Mouse (Mus musculus) liver, embryonic 11.5 days (tissue): ENCODE measurements around the gene Ptprg. TPM values are rescaled to one million over a fixed set of nuclear protein-coding genes. Genes with fewer than 3 reads are reported as not detected.

ENCODE experiments used
- ATAC-seq: fragments of 200-750 bp; cut with Nextera tagmentation; replicated peaks from 2 replicates; pipeline ENCODE4 v1.8.0; 2017; ENCODE audit warnings: moderate number of reproducible peaks, mild to moderate bottlenecking, moderate TSS enrichment, moderate library complexity; ENCODE audit not compliant: low FRiP score
- DNase-seq: peaks from one replicate; pipeline ENCODE4 v3.0.0-alpha.2; 2017; ENCODE audit warnings: low spot score
- H3K27ac ChIP-seq: fragments of 300-500 bp; sonication (generic); 2 replicates; pipeline ENCODE4 v1.5.1; 2014; ENCODE audit warnings: mild to moderate bottlenecking, low read depth, low read length, control low read depth
- H3K27me3 ChIP-seq: fragments of 300-500 bp; sonication (generic); replicated peaks from 2 replicates; pipeline ENCODE4 v1.6.1; 2014; ENCODE audit warnings: low read length, mixed read lengths; ENCODE audit not compliant: control insufficient read depth, insufficient read depth
- H3K36me3 ChIP-seq: fragments of 300-500 bp; sonication (generic); 2 replicates; pipeline ENCODE4 v1.6.1; 2014; ENCODE audit warnings: mild to moderate bottlenecking, low read length, moderate library complexity, mixed read lengths; ENCODE audit not compliant: control insufficient read depth, insufficient read depth
- H3K4me1 ChIP-seq: fragments of 300-500 bp; sonication (generic); replicated peaks from 2 replicates; pipeline ENCODE4 v1.6.1; 2014; ENCODE audit warnings: low read length, mixed read lengths; ENCODE audit not compliant: control insufficient read depth, insufficient read depth
- H3K4me2 ChIP-seq: fragments of 300-500 bp; sonication (generic); 2 replicates; pipeline ENCODE4 v1.6.1; 2014; ENCODE audit warnings: mild to moderate bottlenecking, control low read depth, moderate library complexity
- H3K4me3 ChIP-seq: fragments of 300-500 bp; sonication (generic); 2 replicates; pipeline ENCODE4 v1.5.1; 2014; ENCODE audit warnings: low read depth, low read length, control low read depth
- H3K9ac ChIP-seq: fragments of 300-500 bp; sonication (generic); 2 replicates; pipeline ENCODE4 v1.6.1; 2014; ENCODE audit warnings: low read depth, low read length, control low read depth
- H3K9me3 ChIP-seq: fragments of 300-500 bp; sonication (generic); 2 replicates; pipeline ENCODE4 v1.6.1; 2016; ENCODE audit warnings: low read length, inconsistent platforms, mixed read lengths; ENCODE audit not compliant: control insufficient read depth
- WGBS: fragments of 180-500 bp; shearing (Covaris S2); extraction: QIAGEN DNeasy Blood & Tissue Kit; methylation state at CpG from one replicate; pipeline ENCODE4 v1.1.7; 2014; 5-methylcytosine and 5-hydroxymethylcytosine counted together
- polyA plus RNA-seq: library from polyadenylated mRNA; unstranded; fragments of >200 nt; fragmentation: Nextera tagmentation; extraction: Ambion mirVana; gene quantifications from 2 replicates; pipeline ENCODE4 v1.2.1, GENCODE M21; 2014

The Ptprg gene
- polyA plus RNA-seq, 1 experiment from 2014 or later: 8.6 TPM

DNA sequence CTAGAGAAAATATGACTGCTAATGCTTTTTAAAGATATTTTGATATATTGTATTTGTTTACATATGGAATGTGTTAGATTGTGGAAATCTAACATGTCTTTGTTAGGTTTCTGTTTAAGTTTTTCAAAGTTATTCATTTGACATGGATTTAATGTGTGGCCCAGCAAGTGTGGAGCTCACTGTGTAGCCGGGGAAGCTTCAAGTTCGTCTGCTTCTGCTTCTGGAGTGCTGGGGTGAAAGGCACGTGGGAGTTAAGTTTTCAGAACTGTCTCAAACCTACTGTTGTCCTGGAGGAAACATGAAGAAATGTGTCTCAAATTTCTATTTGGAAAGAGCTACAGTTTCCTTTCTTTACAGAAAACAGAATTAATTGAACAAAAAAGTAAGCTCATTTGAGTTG is 311.5 kb downstream of the Ptprg start:
- Histone ChIP-seq H3K4me3 (no peak overlapping the region), H3K27me3 (no peaks in the 10 kb centered on the region), H3K36me3 (no peaks in the 10 kb centered on the region), H3K4me2 (no peak overlapping the region), H3K9me3 (no peaks in the 10 kb centered on the region), H3K9ac (no peak overlapping the region), H3K27ac (no peak overlapping the region), H3K4me1 (no peaks in the 10 kb centered on the region)
- WGBS: 71% methylated on average over 3 of the region's 3 CpGs
- ATAC-seq (no peak), DNase-seq (no peak)

DNA sequence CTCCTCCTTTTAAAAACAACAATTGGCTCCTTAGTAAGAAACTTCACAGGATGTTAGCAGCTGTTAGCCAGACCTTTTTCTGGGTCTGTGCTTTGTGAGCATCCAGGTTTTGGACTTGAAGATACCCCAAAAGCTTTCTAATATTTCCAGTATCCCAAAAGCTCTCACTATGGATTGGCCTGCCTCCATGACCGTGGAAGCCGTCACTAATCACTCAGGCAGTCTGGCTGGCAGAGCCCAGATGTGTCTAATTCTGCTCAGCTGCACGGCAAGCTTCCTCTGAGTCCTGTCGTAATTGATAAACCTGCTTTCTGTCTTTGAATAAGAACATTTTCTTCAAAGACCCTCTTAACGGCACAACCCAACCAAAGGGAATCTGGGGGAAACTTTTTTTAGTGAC is 312.0 kb downstream of the Ptprg start:
- no peaks in the 10 kb centered on the region for H3K36me3 ChIP-seq
- DNase-seq: no peak
- no peak overlapping the region for H3K4me3 ChIP-seq
- H3K9me3 ChIP-seq: no peaks in the 10 kb centered on the region
- no peaks in the 10 kb centered on the region for H3K27me3 ChIP-seq
- no peaks in the 10 kb centered on the region for H3K4me1 ChIP-seq
- H3K9ac ChIP-seq: no peak overlapping the region
- no peak overlapping the region for H3K27ac ChIP-seq
- no peak overlapping the region for H3K4me2 ChIP-seq
- ATAC-seq: no peak
- 55% methylated on average over 5 of the region's 5 CpGs for WGBS

DNA sequence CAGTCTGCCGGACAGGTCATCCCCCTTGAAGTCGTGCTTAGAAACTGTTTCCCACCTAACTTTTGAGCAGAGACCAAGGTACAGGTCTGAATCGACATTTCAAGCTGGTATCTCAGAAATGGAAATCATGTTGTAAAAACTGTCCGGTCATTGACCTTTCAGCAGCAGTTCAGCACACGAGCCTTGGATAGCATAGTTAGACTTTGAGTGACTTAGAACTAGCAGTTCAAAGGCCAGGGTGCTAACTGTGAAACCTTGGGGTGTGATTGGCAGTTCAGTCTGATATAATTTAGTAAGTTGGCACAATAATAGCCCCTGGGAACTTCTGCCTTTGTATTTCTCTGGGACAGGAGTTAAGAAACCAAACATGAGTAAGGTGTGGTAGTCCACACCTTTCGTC is 312.5 kb downstream of the Ptprg start:
- no peak overlapping the region for H3K9ac ChIP-seq
- no peaks in the 10 kb centered on the region for H3K27me3 ChIP-seq
- WGBS: 72% methylated on average over 6 of the region's 6 CpGs
- H3K9me3 ChIP-seq: no peaks in the 10 kb centered on the region
- no peak overlapping the region for H3K4me3 ChIP-seq
- ATAC-seq: no peak
- no peaks in the 10 kb centered on the region for H3K36me3 ChIP-seq
- H3K27ac ChIP-seq: no peak overlapping the region
- no peaks in the 10 kb centered on the region for H3K4me1 ChIP-seq
- no peak overlapping the region for H3K4me2 ChIP-seq
- no peak for DNase-seq

DNA sequence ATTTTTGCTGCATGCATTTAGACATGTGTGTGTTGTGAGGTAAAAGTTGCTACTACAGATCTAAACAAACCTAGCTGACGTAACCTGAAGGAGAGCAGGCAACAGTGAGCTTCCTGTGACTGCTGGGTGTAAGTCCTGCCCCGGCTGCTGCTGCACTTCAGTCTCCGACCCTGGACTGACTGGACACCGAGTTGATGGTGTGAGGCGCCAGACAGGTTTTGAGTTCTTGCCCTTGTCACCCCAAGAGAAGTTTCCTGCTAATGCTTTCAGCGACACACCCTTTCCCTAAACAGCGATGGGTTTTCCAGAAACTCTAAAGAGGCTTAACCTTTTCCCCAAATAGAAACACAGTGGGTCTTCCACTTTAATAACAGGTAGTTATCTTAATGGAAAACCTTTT is 313.1 kb downstream of the Ptprg start:
- ATAC-seq (no peak), DNase-seq (no peak)
- Histone ChIP-seq H3K27ac (no peak overlapping the region), H3K9me3 (no peaks in the 10 kb centered on the region), H3K4me3 (no peak overlapping the region), H3K9ac (no peak overlapping the region), H3K4me1 (no peaks in the 10 kb centered on the region), H3K4me2 (no peak overlapping the region), H3K36me3 (no peaks in the 10 kb centered on the region), H3K27me3 (no peaks in the 10 kb centered on the region)
- WGBS: 83% methylated on average over 7 of the region's 7 CpGs

DNA sequence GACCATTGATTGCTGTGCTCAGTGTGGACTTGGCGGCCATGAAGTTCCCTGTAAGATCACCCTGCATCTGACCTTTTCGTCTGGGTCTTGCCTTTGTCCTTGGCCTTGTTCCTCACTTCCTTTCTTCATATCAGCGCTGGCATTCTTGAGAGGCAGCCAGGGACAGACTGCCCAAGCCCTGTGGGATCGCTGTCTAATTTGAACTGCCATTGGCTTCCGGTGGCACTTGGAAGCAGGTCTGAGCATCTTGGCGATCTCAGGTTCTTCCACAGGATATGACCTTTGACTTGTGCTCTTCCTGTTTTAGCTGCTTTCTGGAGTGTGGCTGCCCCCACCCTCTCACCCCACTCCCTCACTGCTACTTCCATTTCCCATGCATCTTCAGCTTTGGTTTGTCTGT is 315.3 kb downstream of the Ptprg start:
- WGBS: 42% methylated on average over 6 of the region's 6 CpGs
- Histone ChIP-seq H3K4me2 (no peak overlapping the region), H3K4me3 (no peak overlapping the region), H3K27ac (no peak overlapping the region), H3K9ac (no peak overlapping the region), H3K4me1 (no peaks in the 10 kb centered on the region), H3K9me3 (no peaks in the 10 kb centered on the region), H3K27me3 (no peaks in the 10 kb centered on the region), H3K36me3 (no peaks in the 10 kb centered on the region)
- ATAC-seq (no peak), DNase-seq (no peak)

DNA sequence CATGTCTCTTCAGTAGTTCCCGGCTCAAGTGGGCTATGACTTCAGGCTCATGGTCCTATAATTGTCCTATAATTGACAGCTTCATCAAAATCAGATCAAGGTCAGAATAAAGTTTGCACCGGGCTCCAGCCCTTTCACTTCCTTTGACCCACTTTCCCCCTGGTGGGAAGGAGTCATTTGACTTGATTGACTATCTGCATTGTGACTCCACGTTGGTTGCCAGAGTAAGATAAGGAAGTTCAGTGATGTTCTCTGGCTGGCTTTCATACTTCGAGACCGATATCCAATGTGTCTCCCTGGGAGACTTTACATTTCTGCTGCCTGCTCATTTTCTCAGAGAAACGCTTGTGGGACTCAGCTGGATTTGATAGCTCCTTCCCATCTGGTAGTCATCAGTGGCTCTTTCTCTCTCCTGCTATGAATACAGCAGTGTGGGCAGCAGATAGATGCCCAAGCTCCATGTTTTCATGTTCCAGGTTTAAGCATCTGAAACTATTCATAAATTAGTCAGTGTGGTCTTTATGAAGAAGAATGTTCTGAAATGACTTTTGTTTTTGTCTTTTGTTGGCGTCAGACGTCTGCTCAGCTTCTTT is 318.5 kb downstream of the Ptprg start:
- Histone ChIP-seq H3K9ac (no peak overlapping the region), H3K27me3 (no peaks in the 10 kb centered on the region), H3K4me1 (no peaks in the 10 kb centered on the region), H3K4me2 (no peak overlapping the region), H3K9me3 (no peaks in the 10 kb centered on the region), H3K4me3 (no peak overlapping the region), H3K36me3 (no peaks in the 10 kb centered on the region), H3K27ac (no peak overlapping the region)
- WGBS: 47% methylated on average over 8 of the region's 8 CpGs
- ATAC-seq (no peak), DNase-seq (no peak)

DNA sequence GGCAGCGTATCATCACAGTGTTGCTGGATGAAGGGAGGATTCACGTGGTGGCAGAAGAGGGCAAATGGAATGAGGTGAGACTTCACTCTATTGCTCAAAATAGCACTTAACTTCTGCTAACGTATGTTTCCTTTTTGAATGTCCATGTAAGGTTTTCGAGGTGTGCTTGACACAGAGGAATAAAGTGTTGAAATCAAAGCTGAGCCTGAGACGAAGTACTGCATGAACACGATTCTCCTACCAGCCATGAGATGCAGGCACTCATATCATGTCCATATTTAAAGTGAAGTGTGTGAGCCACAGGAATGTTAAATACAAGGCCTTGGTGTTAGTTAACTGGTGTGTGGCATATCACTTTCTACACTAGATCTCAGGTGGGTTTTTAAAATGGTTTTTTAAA is 320.9 kb downstream of the Ptprg start:
- Histone ChIP-seq H3K4me2 (no peak overlapping the region), H3K4me3 (no peak overlapping the region), H3K27me3 (no peaks in the 10 kb centered on the region), H3K4me1 (no peaks in the 10 kb centered on the region), H3K9me3 (no peaks in the 10 kb centered on the region), H3K27ac (no peak overlapping the region), H3K9ac (no peak overlapping the region), H3K36me3 (no peaks in the 10 kb centered on the region)
- 81% methylated on average over 6 of the region's 6 CpGs for WGBS
- no peak for DNase-seq
- no peak for ATAC-seq

DNA sequence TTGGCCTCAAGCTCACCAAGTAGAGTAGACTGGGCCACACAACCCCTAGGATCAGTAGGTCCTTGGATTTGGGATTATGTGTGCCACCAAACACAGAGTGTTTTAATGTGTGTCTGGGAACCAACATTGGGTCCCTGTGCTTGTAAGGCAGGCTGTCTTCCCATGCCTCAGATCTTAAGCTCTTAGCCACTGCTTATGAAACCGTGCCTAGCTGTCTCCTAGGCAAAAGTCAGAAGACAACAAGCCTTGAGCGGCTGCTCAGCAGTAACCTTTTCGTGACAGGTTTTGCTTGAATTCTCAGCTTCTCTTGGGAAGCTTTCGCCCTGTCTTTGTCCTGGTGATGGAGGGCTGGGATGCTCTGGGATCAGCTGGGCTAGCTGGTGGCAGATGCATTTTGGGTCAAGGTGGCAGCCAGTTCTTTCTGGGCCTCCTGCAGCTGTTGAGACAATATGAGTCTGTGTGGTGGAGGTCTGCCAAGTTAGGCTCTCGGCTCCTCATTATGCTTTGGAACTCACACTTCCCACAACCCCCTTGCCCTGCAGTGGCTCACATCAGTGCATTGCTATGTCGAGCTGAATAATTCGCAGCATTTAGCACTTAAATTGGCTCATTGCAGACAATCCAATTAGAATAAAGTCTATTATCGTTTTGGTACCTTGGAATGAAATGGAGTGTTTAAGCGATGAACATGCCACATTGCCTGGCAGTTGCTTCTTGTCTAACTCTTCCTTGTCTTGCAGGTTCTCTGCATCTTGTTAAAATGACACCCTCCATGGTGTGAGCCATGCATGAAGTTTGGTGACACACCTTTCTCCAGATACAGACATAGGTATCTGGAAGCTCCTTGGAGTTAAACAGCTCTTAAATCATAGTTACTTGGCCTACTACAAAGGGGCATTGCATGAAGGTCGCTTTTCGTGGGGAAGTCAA is 321.9 kb downstream of the Ptprg start:
- no peaks in the 10 kb centered on the region for H3K4me1 ChIP-seq
- no peak overlapping the region for H3K4me2 ChIP-seq
- no peak overlapping the region for H3K4me3 ChIP-seq
- no peaks in the 10 kb centered on the region for H3K27me3 ChIP-seq
- ATAC-seq (no peak), DNase-seq (no peak)
- H3K27ac ChIP-seq: no peak overlapping the region
- no peaks in the 10 kb centered on the region for H3K9me3 ChIP-seq
- WGBS: 83% methylated on average over 11 of the region's 11 CpGs
- H3K9ac ChIP-seq: no peak overlapping the region
- no peaks in the 10 kb centered on the region for H3K36me3 ChIP-seq

DNA sequence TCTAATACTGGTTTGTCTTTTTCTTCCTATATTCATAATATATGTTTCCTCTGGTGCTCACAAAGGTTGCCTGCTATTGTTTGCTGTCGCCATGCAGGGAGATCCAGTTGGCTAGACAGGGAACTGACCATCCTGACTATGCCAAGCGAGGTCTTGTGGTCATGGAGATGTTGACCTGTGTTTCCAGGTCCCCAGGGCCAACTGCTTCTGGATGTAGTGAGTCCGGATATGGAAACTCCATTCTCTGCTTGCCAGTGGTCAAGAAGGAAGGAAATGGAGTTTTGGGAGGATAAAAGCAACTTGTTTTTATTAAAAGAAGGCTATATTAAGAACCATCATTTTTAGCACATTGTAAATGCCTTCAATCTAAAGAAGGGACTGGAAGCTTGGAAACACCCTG is 327.8 kb downstream of the Ptprg start:
- H3K4me2 ChIP-seq: no peak overlapping the region
- no peaks in the 10 kb centered on the region for H3K27me3 ChIP-seq
- H3K9ac ChIP-seq: no peak overlapping the region
- H3K4me1 ChIP-seq: 0 out of 2 replicates have a peak, but pooled peaks cover 4% of the 10 kb centered on the region
- no peak overlapping the region for H3K4me3 ChIP-seq
- DNase-seq (no peak), ATAC-seq (no peak)
- no peaks in the 10 kb centered on the region for H3K36me3 ChIP-seq
- whole genome bisulfite sequencing: 63% methylated on average over 3 of the region's 3 CpGs
- H3K27ac ChIP-seq: no peak overlapping the region
- H3K9me3 ChIP-seq: no peaks in the 10 kb centered on the region
